Mouse (Mus musculus) heart, embryonic 11.5 days (tissue): ENCODE results near the gene 2310039H08Rik. TPM values are rescaled to one million over a fixed set of nuclear protein-coding genes. Genes with fewer than 3 reads are reported as not detected.

Source experiments
- ATAC-seq: fragments of 200-750 bp; cut with Nextera tagmentation; replicated peaks from 2 replicates; pipeline ENCODE4 v1.8.0; 2017; ENCODE audit warnings: moderate library complexity; ENCODE audit not compliant: insufficient number of reproducible peaks, low FRiP score, low TSS enrichment
- H3K27ac ChIP-seq: fragments of 300-500 bp; sonication (generic); 2 replicates; pipeline ENCODE4 v1.5.1; 2014; ENCODE audit warnings: mild to moderate bottlenecking, low read depth, low read length
- H3K27me3 ChIP-seq: fragments of 300-500 bp; sonication (generic); 2 replicates; pipeline ENCODE4 v1.6.1; 2014; ENCODE audit warnings: mild to moderate bottlenecking, low read length, mixed read lengths; ENCODE audit not compliant: control insufficient read depth, insufficient read depth
- H3K36me3 ChIP-seq: fragments of 300-500 bp; sonication (generic); 2 replicates; pipeline ENCODE4 v1.6.1; 2014; ENCODE audit warnings: mild to moderate bottlenecking, low read length, moderate library complexity, mixed read lengths; ENCODE audit not compliant: control insufficient read depth, insufficient read depth
- H3K4me1 ChIP-seq: fragments of 300-500 bp; sonication (generic); 2 replicates; pipeline ENCODE4 v1.6.1; 2014; ENCODE audit warnings: low read length; ENCODE audit not compliant: control insufficient read depth, insufficient read depth
- H3K4me2 ChIP-seq: fragments of 300-500 bp; sonication (generic); 2 replicates; pipeline ENCODE4 v1.6.1; 2014; ENCODE audit warnings: mild to moderate bottlenecking, moderate library complexity
- H3K4me3 ChIP-seq: fragments of 300-500 bp; sonication (generic); 2 replicates; pipeline ENCODE4 v1.5.1; 2014; ENCODE audit warnings: low read depth, low read length
- H3K9ac ChIP-seq: fragments of 300-500 bp; sonication (generic); 2 replicates; pipeline ENCODE4 v1.6.1; 2014; ENCODE audit warnings: mild to moderate bottlenecking, low read depth, low read length, moderate library complexity
- H3K9me3 ChIP-seq: fragments of 300-500 bp; sonication (generic); replicated peaks from 2 replicates; pipeline ENCODE4 v1.6.1; 2016; ENCODE audit warnings: low read length; ENCODE audit not compliant: control insufficient read depth
- WGBS: fragments of 180-500 bp; shearing (Covaris S2); extraction: QIAGEN DNeasy Blood & Tissue Kit; methylation state at CpG from one replicate; pipeline ENCODE4 v1.1.7; 2014; ENCODE audit not compliant: insufficient replicate concordance; 5-methylcytosine and 5-hydroxymethylcytosine counted together
- polyA plus RNA-seq: library from polyadenylated mRNA; unstranded; fragments of >200 nt; fragmentation: Nextera tagmentation; extraction: Ambion mirVana; gene quantifications from 2 replicates; pipeline ENCODE4 v1.2.1, GENCODE M21; 2014

2310039H08Rik gene
- polyA plus RNA-seq, 1 experiment from 2014 or later: 45.3 TPM

DNA sequence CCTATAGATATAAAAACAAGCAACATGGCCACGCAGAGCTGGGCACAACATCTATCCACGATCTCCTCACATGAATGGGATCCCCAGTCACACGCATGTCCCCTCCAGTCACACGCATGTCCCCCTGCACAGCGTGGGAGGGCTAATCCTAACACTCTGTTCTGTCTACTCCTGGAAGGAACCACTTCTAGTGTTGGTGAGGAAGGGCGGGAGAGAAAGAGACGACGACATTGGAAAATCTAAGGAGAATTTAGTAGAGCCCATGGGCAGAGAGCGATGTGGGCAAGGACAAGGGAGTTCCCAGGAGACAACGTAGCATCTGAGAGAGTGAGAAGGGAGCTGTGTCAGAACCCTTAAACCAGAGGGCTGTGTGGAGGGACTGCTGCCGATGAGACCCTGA, 1.9 kb upstream of the 2310039H08Rik start:
- Histone ChIP-seq H3K4me2 (no peak overlapping the region), H3K9ac (peak overlapping the region; percentile 28; the same call in 1 of the 2 replicates), H3K27ac (no peak overlapping the region), H3K4me1 (peaks cover 7% of the 10 kb centered on the region), H3K36me3 (peaks cover 4% of the 10 kb centered on the region), H3K4me3 (no peak overlapping the region), H3K27me3 (no peaks in the 10 kb centered on the region), H3K9me3 (no peaks in the 10 kb centered on the region)
- 86% methylated on average over 11 of the region's 11 CpGs for WGBS
- no peak for ATAC-seq

DNA sequence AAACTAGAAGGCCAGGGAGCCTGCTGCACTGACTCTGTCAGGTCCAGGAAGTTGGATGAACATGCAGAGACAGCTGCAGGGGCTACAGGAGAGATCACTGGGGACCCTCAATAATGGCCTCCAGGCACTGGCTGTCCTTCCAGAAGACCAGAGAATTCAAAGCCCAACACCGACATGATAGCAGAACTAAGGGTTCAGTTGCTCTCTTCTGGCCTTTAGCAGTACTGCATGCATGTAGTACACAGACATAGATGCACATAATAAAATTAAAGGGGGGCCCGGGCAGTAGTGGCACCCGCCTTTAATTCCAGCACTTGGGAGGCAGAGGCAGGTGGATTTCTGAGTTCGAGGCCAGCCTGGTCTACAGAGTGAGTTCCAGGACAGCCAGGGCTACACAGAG, 1.4 kb upstream of the 2310039H08Rik start:
- 87% methylated on average over 4 of the region's 4 CpGs for WGBS
- no peak for ATAC-seq

DNA sequence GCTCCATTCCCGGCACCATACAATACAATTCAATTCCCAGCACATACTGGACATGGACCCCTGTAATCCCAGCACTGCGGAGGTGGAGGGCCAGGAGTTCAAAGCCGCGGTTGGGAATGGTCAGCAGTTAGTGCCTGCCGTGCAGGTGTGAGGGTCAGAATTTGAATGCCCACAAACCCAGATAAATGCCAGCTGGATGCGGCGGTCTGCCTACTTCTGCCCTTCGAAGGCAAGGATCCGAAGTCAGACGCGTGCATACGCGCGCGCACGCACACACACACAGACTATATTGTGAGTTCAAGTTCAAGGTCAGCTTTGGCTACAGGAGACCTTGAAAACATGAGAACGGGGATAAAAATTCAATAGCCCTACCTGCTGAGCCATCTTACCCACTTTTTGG, 819 bp upstream of the 2310039H08Rik start:
- Histone ChIP-seq H3K4me1 (peaks cover 7% of the 10 kb centered on the region), H3K4me2 (peak overlapping the region; percentile 89), H3K9ac (peak overlapping the region; percentile 89; the same call in 1 of the 2 replicates), H3K27me3 (no peaks in the 10 kb centered on the region), H3K9me3 (no peaks in the 10 kb centered on the region), H3K4me3 (peak overlapping the region; percentile 84), H3K36me3 (peaks cover 12% of the 10 kb centered on the region), H3K27ac (no peak overlapping the region)
- ATAC-seq: no peak
- 68% methylated on average over 17 of the region's 17 CpGs for WGBS

More for the DNA sequence above, 1.4 kb upstream of the 2310039H08Rik start:
- Histone ChIP-seq H3K27ac (no peak overlapping the region), H3K4me1 (peaks cover 7% of the 10 kb centered on the region), H3K4me2 (no peak overlapping the region), H3K27me3 (no peaks in the 10 kb centered on the region), H3K4me3 (no peak overlapping the region), H3K9me3 (no peaks in the 10 kb centered on the region), H3K36me3 (peaks cover 9% of the 10 kb centered on the region), H3K9ac (no peak overlapping the region)

DNA sequence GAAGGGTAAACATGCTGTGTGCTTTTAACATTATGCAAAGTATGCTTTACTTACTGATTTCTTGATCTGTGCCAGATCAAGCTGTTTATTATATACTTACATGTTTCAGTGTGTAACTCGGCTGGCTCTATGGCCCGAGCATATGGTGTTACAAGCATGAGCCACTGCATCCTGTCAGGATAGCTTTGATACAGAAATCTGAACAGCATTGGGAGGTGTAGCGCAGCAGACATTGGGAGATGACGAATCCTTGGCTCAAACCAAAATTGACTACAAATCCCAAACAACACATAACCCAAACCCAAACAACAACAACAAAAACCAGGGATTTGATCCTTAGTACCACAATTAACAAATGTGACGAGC, 414 bp upstream of the 2310039H08Rik start:
- peaks cover 7% of the 10 kb centered on the region for H3K4me1 ChIP-seq
- peak overlapping the region; percentile 89 for H3K9ac ChIP-seq
- 8% methylated on average over 5 of the region's 5 CpGs for WGBS
- ATAC-seq: no peak
- H3K27me3 ChIP-seq: no peaks in the 10 kb centered on the region
- H3K4me3 ChIP-seq: peak overlapping the region; percentile 84
- H3K27ac ChIP-seq: peak overlapping the region; percentile 70
- H3K4me2 ChIP-seq: peak overlapping the region; percentile 89
- H3K36me3 ChIP-seq: peaks cover 14% of the 10 kb centered on the region
- H3K9me3 ChIP-seq: no peaks in the 10 kb centered on the region

DNA sequence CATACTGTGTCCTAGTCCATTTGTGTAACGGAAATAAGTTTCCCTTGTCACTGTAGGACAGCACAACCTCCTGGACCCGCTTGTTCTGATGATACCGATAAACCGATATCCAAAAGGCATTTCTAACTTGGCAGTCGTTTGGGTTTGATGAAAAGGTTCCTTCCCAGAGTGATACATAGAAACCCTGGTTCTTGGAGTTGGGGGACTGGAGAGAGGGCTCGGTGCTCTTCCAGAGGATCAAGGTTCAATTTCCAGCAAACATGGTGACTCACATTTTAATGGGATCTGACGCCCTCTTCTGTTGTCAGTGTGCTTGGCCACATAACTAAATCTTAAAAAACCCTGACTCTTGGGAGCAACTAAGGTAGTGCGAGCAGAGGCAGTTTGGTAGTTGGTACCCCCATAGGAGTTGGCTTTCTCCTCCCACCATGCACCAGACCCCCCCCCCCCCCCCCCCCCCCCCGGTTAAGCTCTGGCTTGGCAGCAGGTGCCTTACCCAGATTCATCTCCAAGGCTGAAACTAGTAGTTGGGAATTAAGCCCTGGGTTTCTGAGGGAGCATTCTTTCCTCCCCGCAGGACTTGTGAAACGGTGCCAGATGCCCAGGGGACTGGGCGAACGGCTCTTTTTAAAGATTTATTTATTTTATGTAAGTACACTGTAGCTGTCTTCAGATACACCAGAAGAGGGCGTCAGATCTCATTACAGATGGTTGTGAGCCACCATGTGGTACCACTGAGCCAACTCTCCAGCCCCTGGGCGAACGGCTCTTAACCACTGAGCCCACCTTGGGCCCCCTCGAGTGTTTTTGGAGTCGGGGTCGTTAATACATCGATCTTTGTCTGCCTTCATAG, 1.1 kb downstream of the 2310039H08Rik start:
- H3K4me3 ChIP-seq: peak overlapping the region; percentile 84
- H3K4me2 ChIP-seq: peak overlapping the region; percentile 89
- no peaks in the 10 kb centered on the region for H3K9me3 ChIP-seq
- H3K4me1 ChIP-seq: peaks cover 7% of the 10 kb centered on the region
- peak overlapping the region; percentile 70 for H3K27ac ChIP-seq
- peaks cover 28% of the 10 kb centered on the region for H3K36me3 ChIP-seq
- WGBS: 10% methylated on average over 19 of the region's 20 CpGs
- ATAC-seq: no peak
- peak overlapping the region; percentile 89 for H3K9ac ChIP-seq
- no peaks in the 10 kb centered on the region for H3K27me3 ChIP-seq

DNA sequence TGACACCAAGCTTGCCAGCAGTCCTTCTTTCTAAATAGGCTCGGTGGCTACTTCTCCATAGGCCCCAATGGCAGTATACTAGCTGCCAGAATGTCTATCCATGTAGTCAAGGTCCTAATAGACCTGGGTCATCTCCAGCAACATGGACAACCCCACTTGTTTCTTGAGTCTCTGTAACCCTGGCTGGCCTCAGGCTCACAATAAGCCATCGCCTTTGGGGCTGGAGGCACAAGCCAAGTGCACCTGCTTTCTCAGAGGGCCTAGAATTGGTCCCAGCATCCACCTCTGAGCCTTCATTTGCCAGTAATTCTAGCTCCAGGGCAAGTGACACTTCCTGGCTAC, 1.7 kb downstream of the 2310039H08Rik start:
- ATAC-seq: no peak
- H3K4me3 ChIP-seq: no peak overlapping the region
- H3K4me1 ChIP-seq: peaks cover 7% of the 10 kb centered on the region
- no peaks in the 10 kb centered on the region for H3K9me3 ChIP-seq
- WGBS: 49% methylated on average over 2 of the region's 2 CpGs
- 0 out of 2 replicates have a peak overlapping the region, but pooled peaks have one; percentile 16 for H3K9ac ChIP-seq
- no peak overlapping the region; the same call in 1 of the 2 replicates for H3K4me2 ChIP-seq
- H3K27ac ChIP-seq: no peak overlapping the region
- no peaks in the 10 kb centered on the region for H3K27me3 ChIP-seq
- peaks cover 32% of the 10 kb centered on the region for H3K36me3 ChIP-seq

DNA sequence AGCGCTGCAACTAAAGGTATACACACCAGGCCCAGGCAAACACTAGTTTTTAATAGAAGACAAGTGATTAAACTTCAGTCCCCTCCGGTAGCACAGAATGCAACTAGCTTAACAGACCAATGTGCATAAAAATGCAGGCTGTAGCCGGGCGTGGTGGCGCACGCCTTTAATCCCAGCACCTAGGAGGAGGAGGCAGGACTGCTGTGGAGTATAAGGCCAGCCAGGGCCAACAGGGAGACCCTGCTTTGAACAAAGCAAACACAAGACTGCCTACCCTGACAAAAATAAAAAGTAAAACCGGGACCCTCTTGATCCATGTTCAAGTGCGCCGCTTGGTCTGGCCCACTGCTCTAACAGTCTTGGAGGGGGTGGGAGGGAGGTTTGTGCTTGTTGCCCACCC, 2.6 kb downstream of the 2310039H08Rik start:
- 93% methylated on average over 9 of the region's 9 CpGs for WGBS
- peaks cover 7% of the 10 kb centered on the region for H3K4me1 ChIP-seq
- H3K27me3 ChIP-seq: no peaks in the 10 kb centered on the region
- no peak overlapping the region for H3K27ac ChIP-seq
- no peak overlapping the region for H3K4me3 ChIP-seq
- no peaks in the 10 kb centered on the region for H3K9me3 ChIP-seq
- no peak overlapping the region for H3K9ac ChIP-seq
- no peak overlapping the region for H3K4me2 ChIP-seq
- no peak for ATAC-seq
- peaks cover 39% of the 10 kb centered on the region for H3K36me3 ChIP-seq

DNA sequence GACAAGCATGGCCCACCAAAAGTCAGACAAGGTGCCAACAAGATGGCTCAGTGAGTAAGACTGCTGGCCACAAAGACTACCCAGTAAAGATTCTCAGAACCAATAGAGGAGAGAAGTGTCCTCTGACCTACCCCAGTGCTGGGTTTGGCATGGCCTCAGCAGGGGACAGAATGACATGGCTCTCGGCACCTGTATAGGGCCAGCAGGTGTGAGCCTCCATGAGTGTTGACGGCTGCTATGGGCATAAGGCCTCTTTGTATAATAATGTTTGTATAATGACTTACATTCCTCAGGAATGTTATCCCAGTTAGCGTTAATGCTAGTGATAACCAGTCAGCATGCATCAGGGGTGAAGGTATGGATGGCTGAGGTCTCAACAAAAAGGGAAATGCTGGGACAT, 3.7 kb downstream of the 2310039H08Rik start:
- WGBS: 82% methylated on average over 3 of the region's 3 CpGs
- Histone ChIP-seq H3K36me3 (peaks cover 44% of the 10 kb centered on the region), H3K4me3 (no peak overlapping the region), H3K27me3 (no peaks in the 10 kb centered on the region), H3K9me3 (no peaks in the 10 kb centered on the region), H3K4me1 (peaks cover 7% of the 10 kb centered on the region), H3K4me2 (no peak overlapping the region), H3K9ac (no peak overlapping the region), H3K27ac (no peak overlapping the region)
- no peak for ATAC-seq

DNA sequence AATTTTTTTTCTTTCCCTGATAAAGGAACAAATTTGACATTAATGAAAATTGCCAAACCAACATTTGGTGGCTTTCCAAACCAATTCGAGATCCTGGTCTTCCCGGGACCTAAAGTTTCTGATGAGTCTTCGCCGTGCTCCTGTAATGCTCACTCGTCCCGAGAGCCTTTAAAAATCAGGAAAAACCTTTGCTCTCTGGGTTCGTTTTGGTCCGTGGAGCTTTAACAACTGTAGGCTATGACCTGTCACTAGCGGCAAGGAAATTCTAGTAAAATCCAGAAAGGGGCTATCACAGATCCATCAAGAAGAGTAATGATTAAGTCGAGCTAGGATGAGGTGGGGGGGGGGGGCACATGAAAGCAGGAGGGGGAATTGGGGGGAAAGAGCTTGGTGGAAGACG, 9.4 kb downstream of the 2310039H08Rik start:
- no peak for ATAC-seq
- no peaks in the 10 kb centered on the region for H3K27me3 ChIP-seq
- H3K36me3 ChIP-seq: peaks cover 31% of the 10 kb centered on the region
- H3K4me2 ChIP-seq: peak overlapping the region; percentile 69
- peak overlapping the region; percentile 85 for H3K27ac ChIP-seq
- H3K9me3 ChIP-seq: no peaks in the 10 kb centered on the region
- 5% methylated on average over 11 of the region's 11 CpGs for WGBS
- no peaks in the 10 kb centered on the region for H3K4me1 ChIP-seq
- H3K9ac ChIP-seq: peak overlapping the region; percentile 88
- H3K4me3 ChIP-seq: peak overlapping the region; percentile 77
